Mouse (Mus musculus): ENCODE results near the gene Slc25a36.

DNA sequence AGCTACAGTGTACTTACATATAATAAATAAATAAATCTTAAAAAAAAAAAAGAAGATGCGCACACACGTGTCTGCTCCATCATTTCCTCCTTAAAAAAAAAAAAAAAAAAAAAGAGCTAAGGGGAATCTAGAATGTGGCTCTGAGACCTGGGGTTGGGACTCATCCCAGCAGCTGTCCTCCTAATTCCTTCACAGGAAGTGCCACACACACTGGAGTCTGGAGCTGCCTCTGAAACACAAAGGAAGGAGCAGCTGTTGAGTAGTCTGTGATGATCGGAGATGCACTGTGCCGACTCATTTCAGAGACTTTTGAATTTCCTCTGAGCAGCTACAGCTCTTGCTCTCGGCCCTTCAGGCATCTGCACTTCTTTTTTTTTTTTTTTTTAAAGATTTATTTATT, 41.0 kb downstream of the Slc25a36 start:
- TF ChIP-seq CTCF (IDR thresholded peaks at IDR 0.05; ENCODE audit: control insufficient read depth, insufficient read depth, insufficient replicate concordance, low read depth, low read length) (no peak), POLR2A (IDR thresholded peaks at IDR 0.05; ENCODE audit: control insufficient read depth, low read depth, low read length) (no peak)

Measured in testis, adult 2 months (tissue).